Mouse (Mus musculus): ENCODE measurements at regions not wholly inside any gene's neighbourhood (a gene's known extent, or its start where the extent isn't known, plus 50 kb on each side); places are given as distances from the start of the nearest gene placed in this dataset.

GRCm38 (mm10) chr5:97554274-97554673 is 97.5 kb upstream of the Gk2 start:
- TF ChIP-seq EP300 (IDR thresholded peaks at IDR 0.05; ENCODE audit: low read length) (no peak), CTCF (conservative IDR thresholded peaks at IDR 0.05 in 1 of 2, IDR thresholded peaks at IDR 0.05 in 1 of 2; ENCODE audit: low read depth in 2 of 2, low read length in 2 of 2) (no peak), UBTF (IDR thresholded peaks at IDR 0.05; ENCODE audit: low read depth, low read length) (no peak), MXI1 (IDR thresholded peaks at IDR 0.05; ENCODE audit: low read depth, low read length) (no peak), NRF1 (IDR thresholded peaks at IDR 0.05; ENCODE audit: low read depth, low read length) (no peak), E2F4 (IDR thresholded peaks at IDR 0.05; ENCODE audit: insufficient replicate concordance, low read depth, low read length) (no peak), ZC3H11A (IDR thresholded peaks at IDR 0.05; ENCODE audit: low read depth, low read length) (no peak), POLR2A (IDR thresholded peaks at IDR 0.05; ENCODE audit: low read depth, low read length) (no peak), MAX (IDR thresholded peaks at IDR 0.05; ENCODE audit: low read length) (no peak), MAZ (IDR thresholded peaks at IDR 0.05; ENCODE audit: low read depth, low read length) (no peak), JUN (IDR thresholded peaks at IDR 0.05; ENCODE audit: insufficient read depth, low read depth, low read length) (no peak), MAFK (IDR thresholded peaks at IDR 0.05; ENCODE audit: insufficient replicate concordance, low read length) (no peak), CHD2 (IDR thresholded peaks at IDR 0.05; ENCODE audit: low read length) (no peak), KAT2A (IDR thresholded peaks at IDR 0.05; ENCODE audit: insufficient replicate concordance, low read length) (no peak)
